Mouse (Mus musculus): ENCODE measurements around the gene Adamts18. TPM values are rescaled to one million over a fixed set of nuclear protein-coding genes. Genes with fewer than 3 reads are reported as not detected.

Gene Adamts18
- total and polyA plus RNA-seq, 2 experiments from 2014 or later, result 4.0 to 6.2 TPM

GRCm38 (mm10) chr8:113846669-113847068, 1.9 kb downstream of the Adamts18 start:
- WGBS, result 77% methylated on average over 5 of the region's 5 CpGs
- no peak for DNase-seq (ENCODE audit: low spot score)
- H3K4me2 ChIP-seq (ENCODE audit: low read depth, low read length), result peak overlapping the region; percentile 98

GRCm38 (mm10) chr8:113844801-113845301, 3.7 kb downstream of the Adamts18 start:
- Histone ChIP-seq H3K36me3 (ENCODE audit: insufficient read depth, low read length) (no peaks in the 10 kb centered on the region), H3K27me3 (ENCODE audit: insufficient read depth, low read length) (0 out of 2 replicates have a peak, but pooled peaks cover 3% of the 10 kb centered on the region), H3K9me3 (ENCODE audit: low read length) (no peaks in the 10 kb centered on the region), H3K4me2 (ENCODE audit: low read depth, low read length) (peak overlapping the region; percentile 46), H3K27ac (peak overlapping the region; percentile 3; the same call in 1 of the 2 replicates), H3K9ac (replicated peaks; ENCODE audit: low read length) (no peak overlapping the region), H3K4me3 (ENCODE audit: low read length) (peak overlapping the region; percentile 3), H3K4me1 (ENCODE audit: insufficient read depth, low read length) (peaks cover 7% of the 10 kb centered on the region; the same call in 1 of the 2 replicates)
- peak; percentile 50 for DNase-seq (ENCODE audit: low spot score)
- WGBS, result 34% methylated on average over 20 of the region's 20 CpGs
- TF ChIP-seq CTCF (IDR thresholded peaks at IDR 0.05; ENCODE audit: low read depth), result no peak
- ATAC-seq, result no peak

More at GRCm38 (mm10) chr8:113846669-113847068, 1.9 kb downstream of the Adamts18 start:
- H3K36me3 ChIP-seq (ENCODE audit: insufficient read depth, low read length), result no peaks in the 10 kb centered on the region
- H3K4me3 ChIP-seq (ENCODE audit: low read length), result no peak overlapping the region
- H3K4me1 ChIP-seq (ENCODE audit: insufficient read depth, low read length), result peaks cover 7% of the 10 kb centered on the region; the same call in 1 of the 2 replicates
- H3K9ac ChIP-seq (replicated peaks; ENCODE audit: low read length), result no peak overlapping the region
- ATAC-seq, result no peak
- 0 out of 2 replicates have a peak, but pooled peaks cover 3% of the 10 kb centered on the region for H3K27me3 ChIP-seq (ENCODE audit: insufficient read depth, low read length)
- no peak for TF ChIP-seq CTCF (IDR thresholded peaks at IDR 0.05; ENCODE audit: low read depth)
- no peaks in the 10 kb centered on the region for H3K9me3 ChIP-seq (ENCODE audit: low read length)
- H3K27ac ChIP-seq, result no peak overlapping the region

GRCm38 (mm10) chr8:113838211-113838610, 10.3 kb downstream of the Adamts18 start:
- Histone ChIP-seq H3K27me3 (ENCODE audit: insufficient read depth, low read length) (no peaks in the 10 kb centered on the region), H3K4me1 (ENCODE audit: insufficient read depth, low read length) (no peaks in the 10 kb centered on the region), H3K9ac (replicated peaks; ENCODE audit: low read length) (no peak overlapping the region), H3K36me3 (ENCODE audit: insufficient read depth, low read length) (no peaks in the 10 kb centered on the region), H3K4me3 (ENCODE audit: low read length) (no peak overlapping the region), H3K27ac (peak overlapping the region; percentile 51; the same call in 1 of the 2 replicates), H3K9me3 (ENCODE audit: low read length) (no peaks in the 10 kb centered on the region), H3K4me2 (ENCODE audit: low read depth, low read length) (no peak overlapping the region)
- TF ChIP-seq CTCF (IDR thresholded peaks at IDR 0.05; ENCODE audit: low read depth), result no peak
- 51% methylated on average over 6 of the region's 6 CpGs for WGBS
- peak; percentile 86 for ATAC-seq
- peak; percentile 61 for DNase-seq (ENCODE audit: low spot score)

GRCm38 (mm10) chr8:113837570-113837915, 11.0 kb downstream of the Adamts18 start:
- ATAC-seq (no peak), DNase-seq (ENCODE audit: low spot score) (no peak)
- Histone ChIP-seq H3K4me1 (ENCODE audit: insufficient read depth, low read length) (no peaks in the 10 kb centered on the region), H3K27me3 (ENCODE audit: insufficient read depth, low read length) (no peaks in the 10 kb centered on the region), H3K4me3 (ENCODE audit: low read length) (no peak overlapping the region), H3K4me2 (ENCODE audit: low read depth, low read length) (no peak overlapping the region), H3K36me3 (ENCODE audit: insufficient read depth, low read length) (no peaks in the 10 kb centered on the region), H3K9me3 (ENCODE audit: low read length) (no peaks in the 10 kb centered on the region), H3K27ac (no peak overlapping the region), H3K9ac (replicated peaks; ENCODE audit: low read length) (no peak overlapping the region)
- WGBS, result 51% methylated on average over 4 of the region's 4 CpGs
- no peak for TF ChIP-seq CTCF (IDR thresholded peaks at IDR 0.05; ENCODE audit: low read depth)

GRCm38 (mm10) chr8:113836892-113837569, 11.5 kb downstream of the Adamts18 start:
- no peak overlapping the region for H3K4me3 ChIP-seq (ENCODE audit: low read length)
- H3K36me3 ChIP-seq (ENCODE audit: insufficient read depth, low read length), result no peaks in the 10 kb centered on the region
- no peak overlapping the region for H3K27ac ChIP-seq
- H3K27me3 ChIP-seq (ENCODE audit: insufficient read depth, low read length), result no peaks in the 10 kb centered on the region
- no peak overlapping the region for H3K9ac ChIP-seq (replicated peaks; ENCODE audit: low read length)
- DNase-seq (ENCODE audit: low spot score), result no peak
- 63% methylated on average over 8 of the region's 8 CpGs for WGBS
- H3K4me1 ChIP-seq (ENCODE audit: insufficient read depth, low read length), result no peaks in the 10 kb centered on the region
- no peak overlapping the region for H3K4me2 ChIP-seq (ENCODE audit: low read depth, low read length)
- peak; percentile 47; the same call in 1 of the 2 replicates for ATAC-seq
- H3K9me3 ChIP-seq (ENCODE audit: low read length), result no peaks in the 10 kb centered on the region
- no peak for TF ChIP-seq CTCF (IDR thresholded peaks at IDR 0.05; ENCODE audit: low read depth)

- WGBS, result 60% methylated on average over 4 of the region's 4 CpGs
- Histone ChIP-seq H3K9ac (replicated peaks; ENCODE audit: low read length) (no peak overlapping the region), H3K9me3 (ENCODE audit: low read length) (no peaks in the 10 kb centered on the region), H3K27ac (no peak overlapping the region), H3K4me1 (ENCODE audit: insufficient read depth, low read length) (no peaks in the 10 kb centered on the region), H3K4me2 (ENCODE audit: low read depth, low read length) (no peak overlapping the region), H3K4me3 (ENCODE audit: low read length) (no peak overlapping the region), H3K36me3 (ENCODE audit: insufficient read depth, low read length) (no peaks in the 10 kb centered on the region), H3K27me3 (ENCODE audit: insufficient read depth, low read length) (no peaks in the 10 kb centered on the region)
- TF ChIP-seq CTCF (IDR thresholded peaks at IDR 0.05; ENCODE audit: low read depth), result no peak
- DNase-seq (ENCODE audit: low spot score) (no peak), ATAC-seq (no peak)
Measured at GRCm38 (mm10) chr8:113833644-113834043, 14.9 kb downstream of the Adamts18 start.

GRCm38 (mm10) chr8:113827270-113827669, 21.3 kb downstream of the Adamts18 start:
- H3K36me3 ChIP-seq (ENCODE audit: insufficient read depth, low read length), result no peaks in the 10 kb centered on the region
- WGBS, result 98% methylated on average over 3 of the region's 3 CpGs
- DNase-seq (ENCODE audit: low spot score) (no peak), ATAC-seq (no peak)
- no peaks in the 10 kb centered on the region for H3K4me1 ChIP-seq (ENCODE audit: insufficient read depth, low read length)
- TF ChIP-seq CTCF (IDR thresholded peaks at IDR 0.05; ENCODE audit: low read depth), result no peak
- H3K9ac ChIP-seq (replicated peaks; ENCODE audit: low read length), result no peak overlapping the region
- no peaks in the 10 kb centered on the region for H3K27me3 ChIP-seq (ENCODE audit: insufficient read depth, low read length)
- H3K4me3 ChIP-seq (ENCODE audit: low read length), result no peak overlapping the region
- no peak overlapping the region for H3K4me2 ChIP-seq (ENCODE audit: low read depth, low read length)
- no peak overlapping the region for H3K27ac ChIP-seq
- H3K9me3 ChIP-seq (ENCODE audit: low read length), result no peaks in the 10 kb centered on the region
